Mouse (Mus musculus) spleen, postnatal 4 days (tissue): ENCODE measurements around the gene Vmn1r171.
"Not testable (repeated sequence)": the region's sequence is repeated elsewhere in the genome, so short reads cannot be mapped to it uniquely, and the experiment has no call there.

ENCODE experiments used
- DNase-seq, 2 experiments: peaks; one replicate each; pipeline ENCODE4 v3.0.0; 2022; ENCODE audit warnings: low spot score in 2 of 2

Vmn1r171 gene

DNA sequence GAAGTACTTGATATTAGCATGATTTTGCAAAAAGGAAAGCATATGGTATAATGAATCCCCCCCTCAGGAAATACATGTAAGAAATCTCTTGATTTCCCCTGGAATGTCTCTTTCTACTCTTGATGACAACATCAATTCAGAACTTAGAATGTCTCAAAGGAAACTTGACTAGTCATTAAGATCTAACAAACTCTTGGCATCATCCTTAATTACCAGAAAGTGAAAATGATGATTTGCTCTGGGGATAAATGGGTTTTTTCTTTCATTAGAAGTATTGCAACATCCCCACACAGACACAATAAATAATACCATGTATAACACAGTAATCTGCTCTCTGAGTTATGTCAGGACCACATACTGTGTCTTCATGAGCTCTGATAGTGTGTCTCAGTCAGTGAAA lies at the start of gene Vmn1r171:
Gene Vmn1r171, plus strand, starts transcription at position 301 of the 400 bp plus-strand sequence.
- no peak for DNase-seq

DNA sequence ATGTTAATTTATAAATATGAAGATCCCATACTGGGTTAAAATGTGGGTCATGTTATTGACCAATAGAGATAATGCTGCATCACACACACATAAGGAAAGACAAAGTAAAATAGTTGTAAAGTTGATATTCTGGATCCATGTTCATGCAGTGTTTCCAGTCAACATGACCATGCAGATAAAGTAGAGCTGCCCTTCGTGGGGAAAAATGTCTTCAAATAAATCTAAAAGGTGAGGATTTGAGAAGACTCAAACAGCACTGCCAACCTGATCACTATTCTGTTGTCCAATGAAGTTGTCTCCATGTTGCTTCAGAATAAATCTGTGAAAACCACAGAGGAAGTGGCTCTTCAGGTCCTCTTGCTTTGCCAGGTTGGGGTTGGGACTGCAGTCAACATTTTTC lies 24.6 kb upstream of the Vmn1r171 start, which contains the start of gene Vmn1r170:
Gene Vmn1r170, plus strand, starts transcription at position 301 of the 400 bp plus-strand sequence.
- DNase-seq, result not testable (repeated sequence)

DNA sequence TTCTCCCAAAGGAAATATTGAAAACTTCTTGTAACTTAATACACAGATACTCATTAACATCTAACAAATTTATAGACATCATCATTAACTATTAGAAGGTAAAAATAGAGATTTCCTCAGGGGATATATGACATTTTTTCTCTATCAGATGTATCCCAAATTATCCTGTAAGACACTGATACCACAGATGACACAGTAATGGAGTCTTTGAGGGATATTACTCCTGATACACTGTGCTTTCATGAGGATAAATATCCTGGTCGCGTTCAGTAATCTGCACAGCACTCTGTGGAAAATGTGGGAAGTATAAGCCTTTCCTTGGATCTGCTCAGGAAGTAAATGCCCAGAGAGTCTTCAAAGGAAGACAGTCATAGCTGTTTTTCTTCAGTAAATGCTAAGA lies 27.5 kb downstream of the Vmn1r171 start, which contains the start of gene Vmn1r172:
Gene Vmn1r172, plus strand, starts transcription at position 301 of the 400 bp plus-strand sequence.
- no peak for DNase-seq
